Mouse (Mus musculus) megakaryocyte progenitor cell, adult 5-6 weeks (primary cell): Measurements from ENCODE around the gene Gps2. TPM values are rescaled to one million over a fixed set of nuclear protein-coding genes. Genes with fewer than 3 reads are reported as not detected.
A peak's percentile ranks its signal among the peaks of the same experiment; 100 is the strongest.

Source experiments
- ATAC-seq: replicated peaks from 2 replicates; pipeline ENCODE4 v1.8.0; 2016; ENCODE audit warnings: mild to moderate bottlenecking, moderate TSS enrichment, inconsistent platforms; ENCODE audit not compliant: poor library complexity
- total RNA-seq, 2 experiments: library from RNA; stranded (forward) in 1 of 2; stranded (reverse) in 1 of 2; fragments of 157-497, 149-512 nt in 1 of 2; fragments of 200-1000 nt in 1 of 2; gene quantifications; 2 replicates each; pipeline versions ENCODE4 v1.2.3 to v1.2.4; 2015 to 2017

The Gps2 gene
- total RNA-seq, 2 experiments from 2014 or later = 46.2 to 114 TPM

GRCm38 (mm10) chr11:69955618-69956017, 41.9 kb downstream of the Gps2 start:
- peak; percentile 48; the same call in 1 of the 2 replicates for ATAC-seq

GRCm38 (mm10) chr11:69956218-69956617, 42.5 kb downstream of the Gps2 start:
- ATAC-seq = 0 out of 2 replicates have a peak, but pooled peaks have one; percentile 54

- peak; percentile 55 for ATAC-seq
These were observed 46.9 kb downstream of the Gps2 start for GRCm38 (mm10) chr11:69960616-69961015.

GRCm38 (mm10) chr11:69961841-69962240, 48.2 kb downstream of the Gps2 start:
- ATAC-seq = no peak

GRCm38 (mm10) chr11:69964650-69965270, 51.1 kb downstream of the Gps2 start, which contains the start of gene Cldn7:
Cldn7 (plus strand) TSS chr11:69964779.
- no peak for ATAC-seq

- ATAC-seq = no peak
These were observed 51.8 kb downstream of the Gps2 start for GRCm38 (mm10) chr11:69965271-69966005.

Other genes with a start within 250 kb of the Gps2 start
Only the 30 nearest of the 39 such genes appear.
- gene Polr2a, start 155.3 kb upstream of the Gps2 start, total RNA-seq (2015) = 140 and 147 TPM in 2 replicates
- gene Polr2a, start 155.3 kb upstream of the Gps2 start, total RNA-seq (2017) = 21.0 and 34.4 TPM in 2 replicates
- gene Slc35g3, start 151.9 kb upstream of the Gps2 start, total RNA-seq (2015) = not detected in 2 replicates
- gene Slc35g3, start 151.9 kb upstream of the Gps2 start, total RNA-seq (2017) = not detected in 2 replicates
- 1.3 and 1.5 TPM in 2 replicates for gene Zbtb4, start 148.0 kb upstream of the Gps2 start, total RNA-seq (2015)
- gene Zbtb4, start 148.0 kb upstream of the Gps2 start, total RNA-seq (2017) = 0.51 and 0.54 TPM in 2 replicates
- 0.24 and 1.6 TPM in 2 replicates for gene Chrnb1, start 117.9 kb upstream of the Gps2 start, total RNA-seq (2015)
- gene Chrnb1, start 117.9 kb upstream of the Gps2 start, total RNA-seq (2017) = 0.04 and 0.44 TPM in 2 replicates
- 0.22 and 0.52 TPM in 2 replicates for gene Fgf11, start 112.0 kb upstream of the Gps2 start, total RNA-seq (2015)
- gene Fgf11, start 112.0 kb upstream of the Gps2 start, total RNA-seq (2017) = 0.21 and 0.41 TPM in 2 replicates
- not detected in 2 replicates for gene Tmem102, start 108.3 kb upstream of the Gps2 start, total RNA-seq (2015)
- not detected in 2 replicates for gene Tmem102, start 108.3 kb upstream of the Gps2 start, total RNA-seq (2017)
- not detected in 2 replicates for gene Gm39566, start 98.6 kb upstream of the Gps2 start, total RNA-seq (2015)
- not detected in 2 replicates for gene Gm39566, start 98.6 kb upstream of the Gps2 start, total RNA-seq (2017)
- not detected in 2 replicates for gene Spem2, start 95.4 kb upstream of the Gps2 start, total RNA-seq (2015)
- not detected in 2 replicates for gene Spem2, start 95.4 kb upstream of the Gps2 start, total RNA-seq (2017)
- gene Spem1, start 91.7 kb upstream of the Gps2 start, total RNA-seq (2015) = not detected in 2 replicates
- 0.79 TPM in 1 of 2 replicates, not detected in the other for gene Spem1, start 91.7 kb upstream of the Gps2 start, total RNA-seq (2017)
- gene Nlgn2, start 76.1 kb upstream of the Gps2 start, total RNA-seq (2015) = 8.4 and 10.8 TPM in 2 replicates
- gene Nlgn2, start 76.1 kb upstream of the Gps2 start, total RNA-seq (2017) = 3.5 and 6.2 TPM in 2 replicates
- gene Tmem256, start 75.4 kb upstream of the Gps2 start, total RNA-seq (2015) = 240 and 307 TPM in 2 replicates
- gene Tmem256, start 75.4 kb upstream of the Gps2 start, total RNA-seq (2017) = 174 and 238 TPM in 2 replicates
- 60.6 and 62.2 TPM in 2 replicates for gene Plscr3, start 67.5 kb upstream of the Gps2 start, total RNA-seq (2015)
- gene Plscr3, start 67.5 kb upstream of the Gps2 start, total RNA-seq (2017) = 29.1 and 32.9 TPM in 2 replicates
- 0.32 TPM in 1 of 2 replicates, not detected in the other for gene Tnk1, start 55.2 kb upstream of the Gps2 start, total RNA-seq (2015)
- 0.54 TPM in 1 of 2 replicates, not detected in the other for gene Tnk1, start 55.2 kb upstream of the Gps2 start, total RNA-seq (2017)
- gene Tmem95, start 35.9 kb upstream of the Gps2 start, total RNA-seq (2015) = not detected in 2 replicates
- not detected in 2 replicates for gene Tmem95, start 35.9 kb upstream of the Gps2 start, total RNA-seq (2017)
- gene Kctd11, start 32.5 kb upstream of the Gps2 start, total RNA-seq (2015) = 1.1 and 2.3 TPM in 2 replicates
- gene Kctd11, start 32.5 kb upstream of the Gps2 start, total RNA-seq (2017) = 0.88 and 1.9 TPM in 2 replicates
- 23.6 and 24.7 TPM in 2 replicates for gene Acap1, start 18.3 kb upstream of the Gps2 start, total RNA-seq (2015)
- 59.2 and 67.5 TPM in 2 replicates for gene Acap1, start 18.3 kb upstream of the Gps2 start, total RNA-seq (2017)
- gene 2810408A11Rik, start 12.9 kb upstream of the Gps2 start, total RNA-seq (2015) = 1.9 and 3.0 TPM in 2 replicates
- 1.7 and 6.6 TPM in 2 replicates for gene 2810408A11Rik, start 12.9 kb upstream of the Gps2 start, total RNA-seq (2017)
- gene Neurl4, start 12.8 kb upstream of the Gps2 start, total RNA-seq (2015) = 9.5 and 11.0 TPM in 2 replicates
- 20.2 and 21.6 TPM in 2 replicates for gene Neurl4, start 12.8 kb upstream of the Gps2 start, total RNA-seq (2017)
- gene Eif5a, start 8.1 kb downstream of the Gps2 start, total RNA-seq (2015) = 1,355 and 1,412 TPM in 2 replicates
- gene Eif5a, start 8.1 kb downstream of the Gps2 start, total RNA-seq (2017) = 1,221 and 1,257 TPM in 2 replicates
- 0.32 TPM in 1 of 2 replicates, not detected in the other for gene Ybx2, start 21.9 kb downstream of the Gps2 start, total RNA-seq (2015)
- gene Ybx2, start 21.9 kb downstream of the Gps2 start, total RNA-seq (2017) = not detected in 2 replicates
- 0.22 TPM in 1 of 2 replicates, not detected in the other for gene Slc2a4, start 34.3 kb downstream of the Gps2 start, total RNA-seq (2015)
- gene Slc2a4, start 34.3 kb downstream of the Gps2 start, total RNA-seq (2017) = not detected in 2 replicates
- gene Cldn7, start 50.9 kb downstream of the Gps2 start, total RNA-seq (2015) = not detected in 2 replicates
- not detected in 2 replicates for gene Cldn7, start 50.9 kb downstream of the Gps2 start, total RNA-seq (2017)
- gene Ctdnep1, start 67.3 kb downstream of the Gps2 start, total RNA-seq (2015) = 131 and 135 TPM in 2 replicates
- gene Ctdnep1, start 67.3 kb downstream of the Gps2 start, total RNA-seq (2017) = 28.7 and 33.7 TPM in 2 replicates
- gene Elp5, start 68.6 kb downstream of the Gps2 start, total RNA-seq (2015) = 110 and 129 TPM in 2 replicates
- 57.5 and 66.1 TPM in 2 replicates for gene Elp5, start 68.6 kb downstream of the Gps2 start, total RNA-seq (2017)
- gene Gabarap, start 77.3 kb downstream of the Gps2 start, total RNA-seq (2015) = 387 and 444 TPM in 2 replicates
- gene Gabarap, start 77.3 kb downstream of the Gps2 start, total RNA-seq (2017) = 242 and 274 TPM in 2 replicates
- gene Phf23, start 81.9 kb downstream of the Gps2 start, total RNA-seq (2015) = 34.5 and 37.9 TPM in 2 replicates
- 31.7 and 40.0 TPM in 2 replicates for gene Phf23, start 81.9 kb downstream of the Gps2 start, total RNA-seq (2017)
- gene Dvl2, start 86.7 kb downstream of the Gps2 start, total RNA-seq (2015) = 9.5 and 9.8 TPM in 2 replicates
- 9.5 and 14.7 TPM in 2 replicates for gene Dvl2, start 86.7 kb downstream of the Gps2 start, total RNA-seq (2017)
- gene Acadvl, start 101.5 kb downstream of the Gps2 start, total RNA-seq (2015) = 28.7 and 45.7 TPM in 2 replicates
- gene Acadvl, start 101.5 kb downstream of the Gps2 start, total RNA-seq (2017) = 43.6 and 49.1 TPM in 2 replicates
- gene Dlg4, start 103.1 kb downstream of the Gps2 start, total RNA-seq (2015) = 5.8 and 6.7 TPM in 2 replicates
- gene Dlg4, start 103.1 kb downstream of the Gps2 start, total RNA-seq (2017) = 3.8 and 4.1 TPM in 2 replicates
- gene Asgr1, start 140.2 kb downstream of the Gps2 start, total RNA-seq (2015) = not detected in 2 replicates
- not detected in 2 replicates for gene Asgr1, start 140.2 kb downstream of the Gps2 start, total RNA-seq (2017)